Mouse (Mus musculus) embryo, embryonic 10.5 days (tissue): ENCODE results near the gene Arpc1b.
A peak's percentile ranks its signal among the peaks of the same experiment; 100 is the strongest.
"Not testable (repeated sequence)": the region's sequence is repeated elsewhere in the genome, so short reads cannot be mapped to it uniquely, and the experiment has no call there.

ENCODE experiments used
- DNase-seq: peaks from one replicate; pipeline ENCODE4 v3.0.0-alpha.2; 2015; ENCODE audit warnings: low spot score

Arpc1b gene

DNA sequence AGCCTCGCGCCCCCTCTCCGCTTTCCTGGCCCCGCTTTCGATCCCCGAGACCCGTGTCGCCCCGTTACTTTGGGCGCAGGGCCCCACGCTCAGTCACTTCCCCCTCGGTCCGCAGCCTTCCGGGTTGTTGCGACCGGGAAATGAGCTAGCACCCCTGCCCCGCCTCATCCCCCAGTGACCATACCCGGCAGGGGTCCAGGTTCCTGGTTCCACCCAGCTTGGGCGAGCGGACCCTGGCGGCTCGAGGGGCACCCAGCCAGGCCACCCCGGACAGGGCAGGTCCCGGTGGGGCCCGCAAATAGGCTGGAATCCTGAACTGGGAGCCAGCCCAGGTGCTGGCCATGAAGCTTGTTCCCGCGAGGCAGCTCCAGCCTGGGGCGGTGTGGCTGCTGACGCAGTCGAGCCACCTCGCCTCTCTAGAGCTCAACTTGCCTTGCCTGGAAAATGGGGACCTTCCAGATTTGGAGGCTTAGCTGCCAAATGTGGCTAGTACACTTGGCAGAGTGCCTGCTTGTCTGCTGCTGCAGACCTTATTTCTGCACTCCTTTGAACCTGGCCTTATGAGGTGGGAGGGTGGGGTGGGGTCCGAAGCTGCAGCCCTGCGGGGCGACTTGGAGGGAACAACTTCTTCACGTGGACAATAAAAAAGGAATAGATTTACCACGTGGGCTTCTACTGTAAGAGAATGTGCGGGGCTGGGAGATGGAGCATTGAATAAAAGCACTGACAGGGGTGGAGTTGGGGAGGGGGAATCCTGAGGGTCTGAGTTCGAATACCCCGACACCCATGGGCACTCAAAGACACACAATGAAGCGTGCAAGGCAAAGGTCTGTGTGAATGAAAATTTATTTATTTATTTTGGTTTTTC, 825 bp downstream of the Arpc1b start:
- peak; percentile 34 for DNase-seq

DNA sequence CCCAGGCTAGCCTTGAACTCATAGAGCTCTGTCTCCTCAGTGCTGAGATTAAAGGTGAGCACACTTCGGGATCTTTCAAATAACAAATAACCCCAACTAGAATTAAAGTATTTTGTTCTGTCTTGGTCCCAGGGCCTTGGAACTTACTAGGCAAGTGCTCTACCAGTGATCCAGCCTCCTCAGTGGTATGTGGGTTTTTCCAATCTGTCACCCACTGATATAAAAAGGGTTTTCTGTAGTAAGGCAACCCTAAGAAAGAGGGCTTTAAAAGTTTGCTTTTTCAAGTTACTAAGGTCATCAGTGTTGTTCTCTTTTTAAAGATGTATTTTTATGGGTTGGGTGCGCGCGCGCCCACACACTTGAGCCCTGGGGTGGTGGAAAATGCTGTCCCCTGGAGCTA, 1.7 kb downstream of the Arpc1b start:
- no peak for DNase-seq

DNA sequence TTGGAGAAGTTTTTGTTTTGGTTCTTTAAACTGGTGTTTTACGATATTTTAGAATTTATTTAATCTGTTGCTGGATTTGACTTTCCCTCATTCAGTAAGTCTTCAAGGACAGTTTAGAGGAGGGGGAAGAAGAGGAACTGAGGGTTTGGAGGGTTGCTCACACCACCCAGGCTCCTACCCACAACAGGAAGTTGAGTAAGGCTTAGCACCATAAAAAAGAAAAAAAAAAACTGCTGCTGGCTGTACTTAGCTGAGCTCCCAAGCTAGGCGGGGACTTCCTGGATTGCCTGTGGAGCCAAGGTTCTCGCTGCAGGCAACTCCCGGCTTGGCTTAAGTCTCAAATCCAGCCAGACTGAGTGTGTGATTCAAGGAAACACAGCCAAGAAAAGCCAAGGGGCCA, 2.3 kb downstream of the Arpc1b start:
- DNase-seq = peak; percentile 24

DNA sequence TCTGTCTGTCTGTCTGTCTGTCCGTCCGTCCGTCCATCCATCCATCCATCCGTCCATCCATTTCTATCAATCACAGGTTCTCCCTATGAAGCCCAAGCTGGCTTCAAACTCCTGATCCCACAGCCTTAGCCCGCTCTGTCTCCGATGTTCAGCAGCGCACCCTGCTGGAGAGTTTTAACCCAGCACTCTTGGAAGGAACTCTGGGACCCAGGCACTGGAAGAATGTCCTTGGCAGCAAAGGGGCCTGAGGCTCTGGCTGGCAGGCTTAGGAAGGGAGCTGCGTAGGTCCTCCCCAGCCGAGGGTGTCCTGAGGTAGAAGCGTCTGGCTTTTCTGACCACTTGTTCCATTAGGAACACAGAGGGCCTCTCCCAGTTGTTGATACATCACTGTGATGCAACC, 2.9 kb downstream of the Arpc1b start:
- DNase-seq = peak; percentile 76

DNA sequence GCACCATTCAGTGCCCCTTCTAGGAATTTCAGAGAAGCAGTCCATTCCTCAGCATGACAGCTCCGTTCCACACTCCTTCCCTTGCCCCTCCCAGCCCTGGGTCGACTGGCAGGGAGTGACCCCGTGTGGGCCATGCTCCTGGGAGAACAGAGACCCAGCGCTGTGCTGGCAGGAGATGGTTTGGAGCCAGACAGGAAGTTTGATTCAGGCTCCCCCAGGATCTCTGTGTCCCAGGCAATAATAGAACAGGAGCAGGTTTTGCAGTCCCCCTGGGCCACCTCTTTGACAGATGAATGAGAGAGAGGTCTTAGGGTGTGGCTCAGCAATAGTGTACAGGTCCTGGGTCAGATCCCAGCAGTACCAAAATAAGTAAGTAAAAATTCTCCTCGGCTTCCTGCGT, 4.0 kb downstream of the Arpc1b start:
- no peak for DNase-seq

DNA sequence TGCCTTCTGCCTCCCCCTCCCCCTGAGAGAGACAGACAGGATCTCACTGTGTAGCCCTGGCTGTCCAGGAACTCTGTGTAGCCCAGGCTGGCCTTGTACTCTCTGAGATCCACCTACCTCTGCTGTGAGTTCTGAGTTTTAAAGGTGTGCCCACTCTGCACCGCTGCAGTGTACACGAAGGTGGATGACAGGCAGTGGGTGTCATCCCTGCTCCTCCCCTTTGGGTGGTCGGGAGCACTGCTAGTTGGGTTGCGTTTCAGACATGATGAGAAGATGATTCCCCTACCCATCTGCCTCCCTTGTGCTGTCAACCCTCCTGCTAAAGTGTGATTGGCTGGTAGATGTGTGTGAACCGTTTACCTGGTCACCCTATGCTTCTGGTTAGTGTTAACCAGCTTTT, 4.4 kb downstream of the Arpc1b start:
- DNase-seq = no peak

DNA sequence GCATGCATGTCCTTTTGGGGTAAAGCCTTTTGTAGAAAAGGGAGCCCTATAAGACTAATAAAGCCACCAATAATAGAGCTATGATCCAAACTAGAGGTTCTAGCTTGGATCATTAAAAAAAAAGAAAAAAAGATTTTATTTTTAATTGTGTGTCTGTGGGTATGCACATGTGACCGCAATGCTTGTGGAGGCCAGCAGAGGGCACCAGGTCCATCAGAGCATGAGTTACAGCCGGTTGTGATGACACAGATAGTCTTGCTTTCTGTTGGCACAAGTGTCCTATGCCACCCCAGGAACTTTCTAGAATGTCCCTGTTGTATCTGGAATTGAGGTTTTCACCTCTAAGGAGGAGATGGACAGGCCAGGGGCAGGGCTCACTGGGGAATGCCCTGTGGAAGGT, 5.4 kb downstream of the Arpc1b start:
- no peak for DNase-seq

DNA sequence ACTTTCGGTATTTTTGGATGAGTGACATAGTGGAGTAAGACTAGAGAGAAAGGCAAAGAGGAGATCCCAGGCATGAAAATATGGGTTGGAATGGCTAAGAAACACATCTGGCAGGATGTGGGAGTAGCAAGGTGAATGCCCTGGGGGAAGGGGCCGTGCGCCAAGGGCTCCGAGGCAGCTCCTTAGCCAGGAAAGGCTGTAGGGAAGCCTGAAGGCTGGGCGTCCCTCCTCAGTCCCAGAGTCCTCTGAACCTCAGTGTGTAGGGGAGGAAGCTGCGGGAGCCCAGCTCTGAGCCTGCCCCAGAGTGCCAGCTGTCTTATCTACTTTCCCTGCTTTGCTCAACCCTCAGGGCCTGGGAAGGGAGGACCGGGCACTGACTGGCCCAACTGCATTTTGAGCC, 6.9 kb downstream of the Arpc1b start:
- DNase-seq = no peak

DNA sequence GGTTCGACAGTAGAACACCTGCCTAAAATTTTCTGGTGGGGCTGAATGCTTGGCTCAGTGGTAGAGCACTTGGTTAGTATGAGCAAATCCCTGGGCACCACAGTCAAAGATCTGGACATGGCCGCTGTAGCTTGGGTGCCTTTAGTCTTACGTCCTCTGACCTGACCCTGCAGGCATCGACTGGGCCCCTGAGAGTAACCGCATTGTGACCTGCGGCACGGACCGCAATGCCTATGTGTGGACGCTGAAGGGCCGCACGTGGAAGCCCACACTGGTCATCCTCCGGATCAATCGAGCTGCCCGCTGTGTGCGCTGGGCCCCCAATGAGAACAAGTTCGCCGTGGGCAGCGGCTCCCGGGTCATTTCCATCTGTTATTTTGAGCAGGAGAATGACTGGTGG, 9.4 kb downstream of the Arpc1b start:
- DNase-seq = no peak

DNA sequence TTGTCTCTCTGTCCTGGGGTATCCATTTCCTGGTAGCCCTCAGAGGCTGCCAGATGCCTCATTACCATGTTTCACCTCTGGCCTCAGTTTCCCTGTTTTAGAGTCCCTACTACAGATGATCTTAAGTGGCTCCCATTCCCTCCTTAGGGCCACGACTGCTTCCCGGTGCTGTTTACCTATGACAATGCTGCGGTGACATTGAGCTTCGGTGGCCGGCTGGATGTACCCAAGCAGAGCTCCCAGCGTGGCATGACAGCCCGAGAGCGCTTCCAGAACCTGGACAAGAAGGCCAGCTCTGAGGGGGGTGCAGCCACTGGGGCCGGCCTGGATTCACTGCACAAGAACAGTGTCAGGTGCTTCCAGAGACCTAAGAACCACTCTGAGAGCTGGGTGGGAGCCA, 12.6 kb downstream of the Arpc1b start:
- DNase-seq = no peak

DNA sequence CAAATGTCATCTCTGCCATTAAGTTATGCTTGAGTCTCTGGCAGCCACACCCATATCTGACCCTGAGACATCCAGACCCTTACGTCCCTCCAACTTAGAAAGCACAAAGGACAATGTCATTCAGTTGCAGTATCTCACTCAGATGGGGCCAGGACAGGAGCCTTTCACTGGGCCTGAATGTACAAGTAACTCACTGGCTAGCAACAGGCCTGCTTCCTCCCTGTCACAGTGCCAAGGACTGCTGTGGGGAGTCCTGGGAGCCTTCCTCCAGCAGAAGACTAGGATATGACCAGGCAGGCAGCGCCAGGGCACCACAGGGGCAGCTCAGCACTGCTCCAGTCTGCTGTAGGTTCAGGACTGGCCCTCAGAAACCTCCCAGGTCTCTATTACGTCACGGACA, 15.1 kb downstream of the Arpc1b start:
- DNase-seq = no peak

DNA sequence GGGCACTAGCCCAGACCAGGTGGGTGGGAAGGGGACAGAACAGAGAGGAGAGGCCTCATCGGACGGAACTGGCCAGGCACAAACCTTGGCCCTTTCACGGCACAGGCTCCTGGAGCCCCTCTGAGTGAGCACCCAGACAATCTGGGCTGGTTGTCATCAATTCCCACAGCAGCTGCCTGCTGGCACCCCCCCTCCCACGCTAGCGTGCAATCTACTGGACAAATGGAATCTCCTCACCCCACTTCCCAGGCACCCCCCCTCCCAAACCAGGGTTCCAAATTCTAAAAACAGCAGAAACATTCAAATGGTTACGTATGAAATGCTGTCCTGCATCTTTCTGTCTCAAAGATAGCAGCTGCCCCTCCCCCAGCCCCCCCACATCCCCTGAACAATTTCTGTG, 15.8 kb downstream of the Arpc1b start:
- not testable (repeated sequence) for DNase-seq

DNA sequence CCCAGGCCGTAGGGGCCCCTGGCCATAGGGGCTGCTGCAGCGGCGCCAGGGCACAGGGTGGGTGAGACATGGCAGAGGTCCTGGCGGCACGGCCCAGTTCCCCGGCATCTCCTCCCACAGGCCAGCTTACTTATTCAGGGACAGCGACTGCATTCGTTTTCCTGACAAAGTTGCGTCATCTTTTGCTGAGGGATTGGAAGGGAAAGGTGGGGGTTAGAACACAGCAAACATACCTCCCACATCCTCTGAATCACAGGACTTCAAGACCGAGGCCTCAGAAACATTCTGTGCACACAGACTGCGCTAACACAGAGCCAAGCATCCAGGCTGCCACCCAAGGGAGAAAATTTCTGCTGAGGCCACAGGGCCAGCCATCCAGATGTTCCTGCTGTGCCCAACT, 16.2 kb downstream of the Arpc1b start:
- DNase-seq = no peak

DNA sequence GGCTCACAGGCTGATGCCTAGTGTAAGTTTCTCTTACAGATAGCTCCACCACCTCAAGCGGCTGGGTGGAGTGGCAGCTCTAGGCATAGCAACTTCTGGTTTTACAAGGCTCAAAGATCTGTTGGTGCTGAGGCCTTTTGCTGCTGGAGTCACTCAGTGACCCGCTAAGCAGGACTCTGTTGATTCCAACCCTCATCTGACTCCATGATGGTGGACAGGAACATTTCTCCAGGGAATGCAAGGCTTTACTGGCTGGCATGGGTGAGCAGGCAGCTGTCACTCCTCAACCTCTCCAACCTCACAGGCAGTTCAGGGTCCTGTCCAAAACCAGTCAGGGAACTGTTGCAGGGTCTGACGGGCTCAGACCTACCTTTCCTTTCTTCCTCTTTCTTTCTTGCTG, 17.0 kb downstream of the Arpc1b start:
- no peak for DNase-seq

DNA sequence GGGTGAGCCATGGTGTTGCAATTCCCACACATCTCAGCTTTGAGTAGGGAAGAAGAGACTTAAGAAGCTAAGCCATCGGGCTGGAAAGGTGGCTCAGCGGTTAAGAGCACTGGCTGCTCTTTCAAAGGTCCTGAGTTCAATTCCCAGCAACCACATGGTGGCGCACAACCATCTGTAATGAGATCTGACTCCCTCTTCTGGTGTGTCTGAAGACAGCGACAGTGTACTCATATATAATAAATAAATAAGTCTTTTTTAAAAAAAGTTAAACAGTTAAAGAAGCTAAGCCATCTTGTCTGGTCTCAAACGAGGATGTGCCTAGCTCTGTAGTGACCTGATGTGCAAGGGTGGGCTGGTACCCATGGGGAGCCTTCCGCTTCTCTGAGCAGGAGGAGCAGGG, 19.3 kb downstream of the Arpc1b start:
- not testable (repeated sequence) for DNase-seq

DNA sequence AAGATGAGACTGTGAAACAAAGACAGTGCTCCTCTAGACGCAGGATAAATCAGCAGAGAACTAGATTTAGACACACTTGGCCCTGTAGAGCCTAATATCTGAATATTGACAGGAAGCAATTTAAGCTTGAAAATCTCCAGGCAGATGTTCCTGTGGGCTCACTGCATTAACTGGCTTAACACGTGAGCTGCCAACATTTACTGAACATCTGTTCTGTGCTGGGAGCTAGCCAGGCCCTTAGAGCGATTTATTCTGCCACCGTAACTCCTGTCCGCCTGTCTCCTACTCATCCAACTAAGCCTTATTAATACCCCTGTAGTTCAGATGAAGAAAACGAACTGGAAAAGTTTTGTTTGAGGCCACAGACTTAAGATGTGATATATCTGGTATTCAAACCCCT, 24.8 kb downstream of the Arpc1b start:
- peak; percentile 28 for DNase-seq

DNA sequence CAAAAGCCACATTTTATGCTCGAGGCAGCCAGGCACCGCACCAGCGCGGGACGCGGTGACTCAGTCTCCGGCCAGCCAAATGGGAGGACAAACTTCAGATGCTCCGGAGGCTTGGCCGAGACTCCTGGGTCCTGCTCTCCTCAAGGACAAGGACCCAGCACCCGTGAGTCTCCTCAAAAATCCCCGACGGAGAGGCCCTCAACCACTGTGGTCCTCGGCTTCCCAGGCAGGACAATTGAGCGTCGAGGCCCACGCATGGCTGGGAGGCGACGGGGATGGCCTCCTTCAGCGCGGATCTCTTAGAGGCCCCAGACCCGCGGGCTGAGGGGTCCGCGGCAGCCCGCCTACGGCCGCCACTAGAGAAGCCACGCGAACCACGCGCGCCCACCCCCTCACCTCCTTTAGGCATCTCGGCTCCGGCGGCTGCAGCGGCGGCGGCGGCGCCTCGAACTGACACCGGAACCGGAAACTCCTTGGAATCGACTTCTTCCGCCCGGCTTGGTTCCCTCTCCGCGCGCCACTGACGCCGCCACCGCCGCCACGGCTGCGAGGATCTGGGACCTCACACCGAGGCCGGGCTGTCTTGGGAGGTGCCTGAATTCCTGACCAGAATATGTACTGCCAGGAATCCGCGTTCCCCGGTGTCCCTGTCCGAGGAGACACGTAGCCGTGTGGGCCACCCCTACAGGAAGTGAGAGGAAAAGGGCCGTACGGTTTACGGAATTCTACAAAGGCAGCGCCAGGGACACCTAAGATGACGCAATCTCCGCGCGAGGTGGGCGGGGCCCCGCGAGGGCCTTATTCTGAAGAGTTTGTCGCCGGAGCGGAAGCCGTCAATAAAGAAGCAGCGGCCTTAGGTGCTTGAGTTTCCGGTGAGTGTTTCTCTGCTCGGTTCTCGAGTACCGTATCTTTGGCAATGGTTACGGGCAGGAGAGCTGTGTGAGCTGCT, 25.8 kb downstream of the Arpc1b start, which contains the start of the genes Pdap1 and Bud31:
Gene Pdap1 (minus strand): TSS at position 668 of the 949 bp plus-strand sequence.
Gene Bud31 (plus strand): TSS at position 792 of the 949 bp plus-strand sequence.
- peak; percentile 96 for DNase-seq

DNA sequence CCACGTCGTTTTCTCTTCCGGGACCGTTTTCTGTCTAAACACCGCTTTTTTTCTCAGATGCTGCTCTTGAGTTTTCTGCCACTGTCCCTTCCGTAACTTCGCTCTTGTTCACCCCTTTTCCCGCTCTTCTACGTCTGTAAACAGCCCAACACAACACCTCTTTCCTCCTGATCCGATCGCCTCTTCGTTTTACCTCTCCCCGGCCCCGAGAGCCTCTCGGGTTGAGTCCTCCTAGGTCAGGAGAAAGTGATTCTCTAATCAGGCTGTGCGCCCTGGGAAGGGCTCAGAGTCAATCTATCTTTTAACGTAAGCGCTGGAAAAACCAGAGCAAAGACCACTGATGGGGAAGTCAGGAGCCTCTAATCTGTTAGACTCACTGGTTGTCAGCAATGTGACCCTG, 26.6 kb downstream of the Arpc1b start:
- peak; percentile 20 for DNase-seq

DNA sequence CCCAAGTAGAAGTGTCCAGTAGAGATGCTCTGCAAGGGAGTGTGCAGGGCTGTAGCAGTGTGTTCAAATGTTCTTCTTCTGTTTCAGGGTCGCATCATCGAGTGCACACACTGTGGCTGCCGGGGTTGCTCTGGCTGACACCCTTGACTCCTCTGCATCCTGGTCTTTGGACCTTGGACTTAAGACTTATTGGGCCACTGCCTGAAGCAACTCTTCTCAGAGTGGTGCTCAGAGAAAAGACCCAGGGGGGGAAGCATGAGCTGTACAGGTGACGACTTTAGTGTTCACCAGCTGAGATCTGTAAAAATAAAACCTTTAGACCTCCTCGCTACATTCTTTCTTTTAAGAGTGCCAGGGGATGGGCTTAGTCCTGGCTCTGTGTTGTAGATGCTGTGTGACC, 33.7 kb downstream of the Arpc1b start:
- no peak for DNase-seq

DNA sequence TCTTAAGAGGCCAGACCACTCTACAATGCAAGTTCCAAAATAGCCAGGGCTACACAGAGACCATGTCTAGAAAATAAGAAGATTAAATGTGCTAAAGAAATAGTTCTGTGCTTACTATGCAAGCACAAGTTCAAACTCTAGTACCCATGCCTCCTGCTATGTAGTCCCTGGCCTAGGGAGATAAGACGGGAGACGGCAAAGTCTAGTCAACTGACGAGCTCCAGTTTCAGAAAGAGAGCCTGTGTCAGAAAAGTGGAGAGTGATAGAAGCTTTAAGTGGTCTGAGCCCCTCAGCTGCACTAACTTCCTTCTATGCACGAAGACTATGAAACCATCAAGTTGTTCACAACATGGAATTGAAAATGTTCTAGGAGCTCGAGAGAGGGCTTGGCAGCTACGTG, 35.3 kb downstream of the Arpc1b start:
- DNase-seq = no peak

DNA sequence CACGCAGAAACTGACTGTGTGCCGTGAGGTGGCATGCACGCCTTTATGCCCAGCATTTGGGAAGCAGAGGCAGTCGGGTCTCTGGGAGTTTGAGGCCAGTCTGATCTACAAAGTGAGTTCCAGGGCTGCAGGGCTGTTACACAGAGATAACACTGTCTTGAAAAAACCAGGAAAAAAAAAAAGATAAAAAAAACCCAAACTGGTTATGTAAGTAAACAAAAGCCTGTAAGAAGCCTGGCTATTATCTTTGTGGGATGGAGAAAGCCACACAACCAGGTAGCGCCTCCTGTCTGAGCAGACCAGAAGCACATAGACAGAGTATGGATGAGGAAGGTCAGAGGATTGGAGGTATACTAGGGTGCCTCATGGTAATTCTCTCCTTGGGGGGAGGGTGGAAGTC, 38.7 kb downstream of the Arpc1b start:
- no peak for DNase-seq

DNA sequence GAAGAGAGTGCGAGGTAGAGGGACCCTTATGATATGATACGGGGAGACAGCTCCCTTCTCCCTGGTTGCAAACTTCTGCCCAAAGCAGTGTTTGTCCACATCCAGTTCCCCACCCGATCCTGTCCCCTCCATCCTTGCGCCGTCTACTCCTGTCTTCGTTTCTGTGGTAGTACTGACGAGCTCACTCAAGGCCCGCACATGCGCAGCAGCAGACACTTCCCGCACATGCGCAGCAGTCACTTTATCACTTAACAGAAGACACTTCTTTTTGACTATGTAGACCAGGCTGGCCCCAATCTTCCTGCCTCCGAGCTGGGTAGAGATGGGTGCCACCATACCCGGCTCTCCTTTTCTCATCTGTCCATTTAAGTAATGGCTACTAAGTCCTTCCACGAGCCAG, 47.3 kb downstream of the Arpc1b start:
- DNase-seq = no peak

DNA sequence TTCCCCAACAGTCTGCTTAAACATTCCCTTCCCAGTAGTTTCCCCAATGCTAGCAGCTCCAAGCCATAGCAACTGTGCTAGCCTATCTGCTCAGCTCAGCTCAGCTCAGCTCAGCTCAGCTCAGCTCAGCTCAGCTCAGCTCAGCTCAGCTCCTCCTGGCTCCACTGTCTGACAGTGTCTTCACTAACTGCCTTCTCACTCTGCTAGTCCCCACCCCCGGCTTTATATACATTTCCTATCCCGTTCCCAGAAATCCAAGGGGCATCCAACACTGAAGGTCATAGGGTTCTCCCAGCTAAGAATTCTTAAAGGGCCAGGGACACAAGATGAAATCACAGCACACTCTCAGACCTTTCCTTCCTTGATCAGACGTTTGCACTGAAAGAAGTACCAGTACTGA, 50.7 kb downstream of the Arpc1b start:
- no peak for DNase-seq
